Mouse (Mus musculus): ENCODE results near the gene Cd4. TPM values are rescaled to one million over a fixed set of nuclear protein-coding genes. Genes with fewer than 3 reads are reported as not detected.

Cd4 gene
- total and polyA plus RNA-seq, 3 experiments: 0.26 to 1.6 (median 0.34) TPM

- DNase-seq (ENCODE audit: extremely low read depth): peak; percentile 98
- peak; percentile 53; the same call in 1 of the 2 replicates for TF ChIP-seq MAX (IDR thresholded peaks at IDR 0.05; ENCODE audit: low read length)
- no peak for TF ChIP-seq ZNF384 (IDR thresholded peaks at IDR 0.05; ENCODE audit: low read depth, low read length)
- no peak for TF ChIP-seq USF1 (IDR thresholded peaks at IDR 0.05; ENCODE audit: low read depth, low read length)
- TF ChIP-seq ETS1 (conservative IDR thresholded peaks at IDR 0.05; ENCODE audit: low read depth, low read length): no peak
- TF ChIP-seq SIN3A (IDR thresholded peaks at IDR 0.05; ENCODE audit: low read length): peak; percentile 98
- TF ChIP-seq TCF12 (IDR thresholded peaks at IDR 0.05; ENCODE audit: low read depth, low read length): peak; percentile 67; the same call in 1 of the 2 replicates
- peak; percentile 94 for TF ChIP-seq CHD2 (IDR thresholded peaks at IDR 0.05; ENCODE audit: low read length)
- TF ChIP-seq CTCF (conservative IDR thresholded peaks at IDR 0.05 in 1 of 2, IDR thresholded peaks at IDR 0.05 in 1 of 2; ENCODE audit: low read depth in 2 of 2, low read length in 2 of 2): no peak
- TF ChIP-seq RAD21 (IDR thresholded peaks at IDR 0.05; ENCODE audit: low read depth, low read length): no peak
- no peak for TF ChIP-seq PAX5 (IDR thresholded peaks at IDR 0.05; ENCODE audit: low read length)
- peak; percentile 73 for TF ChIP-seq POLR2AphosphoS2 (IDR thresholded peaks at IDR 0.05; ENCODE audit: low read depth, low read length)
- no peak for TF ChIP-seq ZKSCAN1 (IDR thresholded peaks at IDR 0.05; ENCODE audit: borderline replicate concordance, low read depth, low read length)
- TF ChIP-seq USF2 (conservative IDR thresholded peaks at IDR 0.05; ENCODE audit: low read depth, low read length): no peak
- peak; percentile 92 for TF ChIP-seq CHD1 (IDR thresholded peaks at IDR 0.05; ENCODE audit: low read depth, low read length)
- TF ChIP-seq MXI1 (IDR thresholded peaks at IDR 0.05; ENCODE audit: low read depth, low read length): peak; percentile 63
- TF ChIP-seq TBP (conservative IDR thresholded peaks at IDR 0.05; ENCODE audit: low read depth, low read length): 0 out of 2 replicates have a peak, but pooled peaks have one; percentile 50
- TF ChIP-seq MAZ (IDR thresholded peaks at IDR 0.05; ENCODE audit: low read depth, low read length): peak; percentile 72; the same call in 1 of the 2 replicates
- TF ChIP-seq IRF4 (IDR thresholded peaks at IDR 0.05; ENCODE audit: low read depth, low read length): peak; percentile 37; the same call in 1 of the 2 replicates
- no peak for TF ChIP-seq RCOR1 (conservative IDR thresholded peaks at IDR 0.05; ENCODE audit: low read depth, low read length)
- peak; percentile 85 for TF ChIP-seq NELFE (IDR thresholded peaks at IDR 0.05; ENCODE audit: low read depth, low read length)
- TF ChIP-seq NRF1 (IDR thresholded peaks at IDR 0.05; ENCODE audit: low read depth, low read length): peak; percentile 19; the same call in 1 of the 2 replicates
- TF ChIP-seq HCFC1 (IDR thresholded peaks at IDR 0.05; ENCODE audit: low read depth, low read length): peak; percentile 42
- TF ChIP-seq ELF1 (IDR thresholded peaks at IDR 0.05; ENCODE audit: low read depth, low read length): peak; percentile 77
- TF ChIP-seq MEF2A (IDR thresholded peaks at IDR 0.05; ENCODE audit: borderline replicate concordance, low read depth, low read length): 0 out of 2 replicates have a peak, but pooled peaks have one; percentile 22
- TF ChIP-seq POLR2A (IDR thresholded peaks at IDR 0.05; ENCODE audit: low read depth, low read length): peak; percentile 82
- TF ChIP-seq MAFK (IDR thresholded peaks at IDR 0.05; ENCODE audit: insufficient replicate concordance, low read length): no peak
- no peak for TF ChIP-seq ZC3H11A (IDR thresholded peaks at IDR 0.05; ENCODE audit: low read depth, low read length)
- no peak for TF ChIP-seq BHLHE40 (IDR thresholded peaks at IDR 0.05; ENCODE audit: low read depth, low read length)
- no peak for TF ChIP-seq GABPA (IDR thresholded peaks at IDR 0.05; ENCODE audit: insufficient replicate concordance, low read depth, low read length)
- TF ChIP-seq KAT2A (IDR thresholded peaks at IDR 0.05; ENCODE audit: insufficient replicate concordance, low read length): peak; percentile 55; the same call in 1 of the 2 replicates
- TF ChIP-seq ZMIZ1 (IDR thresholded peaks at IDR 0.05; ENCODE audit: low read depth, low read length): peak; percentile 85
- no peak for TF ChIP-seq EP300 (IDR thresholded peaks at IDR 0.05; ENCODE audit: low read length)
- TF ChIP-seq E2F4 (IDR thresholded peaks at IDR 0.05; ENCODE audit: insufficient replicate concordance, low read depth, low read length): peak; percentile 97
- TF ChIP-seq UBTF (IDR thresholded peaks at IDR 0.05; ENCODE audit: low read depth, low read length): no peak
- Histone ChIP-seq H3K79me2 (replicated peaks; ENCODE audit: control insufficient read depth, extremely low read depth, insufficient read depth, poor library complexity, severe bottlenecking) (peaks cover 32% of the 10 kb centered on the region), H3K4me2 (ENCODE audit: insufficient read depth, low read depth, poor library complexity, severe bottlenecking) (peak overlapping the region; percentile 53), H3K4me3 (replicated peaks in 1 of 3; ENCODE audit: low read depth in 2 of 3, low read length in 2 of 3, poor library complexity in 1 of 3) (peak overlapping the region; percentile 76 to 94 (median 85)), H3K9me3 (replicated peaks; ENCODE audit: low read length) (no peaks in the 10 kb centered on the region), H3K27me3 (replicated peaks) (no peaks in the 10 kb centered on the region), H3K4me1 (ENCODE audit: control insufficient read depth in 1 of 2, insufficient read depth in 2 of 2) (peaks cover 3 to 51% of the 10 kb centered on the region in 2 experiments), H3K9ac (ENCODE audit: insufficient read depth, low read depth) (peak overlapping the region; percentile 94), H3K36me3 (replicated peaks in 1 of 2; ENCODE audit: control insufficient read depth in 1 of 2, insufficient read depth in 1 of 2, low read length in 1 of 2) (peaks cover 45 to 65% of the 10 kb centered on the region in 2 experiments), H3K27ac (ENCODE audit: insufficient read depth, low read depth) (peak overlapping the region; percentile 81)
- in situ Hi-C loops (cut with MboI; ENCODE audit: low pct_ligation_motif_present, low pct_unique_long_range_greater_than_20kb, low sequenced_read_pairs) (no loop called here), dilution Hi-C loops (cut with MboI; ENCODE audit: extremely low pct_ligation_motif_present, extremely low pct_unique_long_range_greater_than_20kb, low sequenced_read_pairs) (no loop called here)
Observed at GRCm38 (mm10) chr6:124829799-124830700, 58.0 kb downstream of the Cd4 start.
